15 mouse cellular contexts compared by ENCODE assay signal in genomic region chr2:68895044-68895764, GRCm38 (mm10). TPM values are rescaled to one million over a fixed set of nuclear protein-coding genes. Genes with fewer than 3 reads are reported as not detected.
DNase-seq lines count a peak whose midpoint lies in the region; ATAC-seq and TF ChIP-seq lines count a peak whose summit lies in the region.
"Had no signal": no experiment of that assay in that cellular context is flagged by ENCODE, and none has a peak within 500 bp of the region (broad histone marks: within the 10 kb centered on the region; RNA-seq: fewer than 3 reads in every experiment).

No protein-coding gene starts in this region.

- 78% methylated on average over 10 of the region's 10 CpGs for WGBS in heart, embryonic 16.5 days
- WGBS in forebrain, embryonic 15.5 days = 60% methylated on average over 10 of the region's 10 CpGs
- WGBS in midbrain, embryonic 15.5 days = 77% methylated on average over 10 of the region's 10 CpGs

- ATAC-seq in heart, embryonic 16.5 days (replicated peaks; ENCODE audit: extremely low read depth, insufficient read depth, low FRiP score) = no peak
- 0 out of 2 replicates have a peak, but pooled peaks have one; percentile 33 for ATAC-seq in forebrain, embryonic 15.5 days (replicated peaks)
- ATAC-seq in midbrain, embryonic 15.5 days (replicated peaks) = peak; percentile 43
- ATAC-seq: intestine, embryonic 16.5 days had no signal

- H3K27ac ChIP-seq in heart, embryonic 16.5 days (ENCODE audit: low read length) = peak overlapping the region; percentile 71
- H3K27ac ChIP-seq in layer of hippocampus, adult 2 months = peak overlapping the region; percentile 70
- no peak overlapping the region for H3K27ac ChIP-seq in forebrain, embryonic 15.5 days (replicated peaks)
- no peak overlapping the region for H3K27ac ChIP-seq in midbrain, embryonic 15.5 days
- H3K27ac ChIP-seq: limb, embryonic 13.5 days; liver, embryonic 15.5 days; stomach, postnatal 0 days had no signal

- H3K4me3 ChIP-seq in heart, embryonic 16.5 days (ENCODE audit: low read length) = no peak overlapping the region
- no peak overlapping the region for H3K4me3 ChIP-seq in layer of hippocampus, adult 2 months
- no peak overlapping the region for H3K4me3 ChIP-seq in forebrain, embryonic 15.5 days
- H3K4me3 ChIP-seq in midbrain, embryonic 15.5 days = no peak overlapping the region
- H3K4me3 ChIP-seq: limb, embryonic 13.5 days; liver, embryonic 15.5 days had no signal

- no peak for DNase-seq in heart, postnatal 25 days (ENCODE audit: low spot score)
- no peak for DNase-seq in layer of hippocampus, adult 2 months (ENCODE audit: low spot score in 2 of 2)
- no peak for DNase-seq in layer of hippocampus, adult 9-11 months
- DNase-seq in lung, postnatal 36 days = no peak
- DNase-seq: adrenal gland, adult 2 months; gastrocnemius, postnatal 14 days; lung, postnatal 4 days; thymus, postnatal 25 days had no signal

- TF ChIP-seq CTCF in layer of hippocampus, adult 2 months (conservative IDR thresholded peaks at IDR 0.05) = no peak

- no peaks in the 10 kb centered on the region for H3K27me3 ChIP-seq in heart, embryonic 16.5 days (ENCODE audit: control insufficient read depth, insufficient read depth, low read length)
- no peaks in the 10 kb centered on the region for H3K27me3 ChIP-seq in forebrain, embryonic 15.5 days
- H3K27me3 ChIP-seq in midbrain, embryonic 15.5 days (replicated peaks) = no peaks in the 10 kb centered on the region
- H3K27me3 ChIP-seq: limb, embryonic 13.5 days; liver, embryonic 15.5 days had no signal

- no peaks in the 10 kb centered on the region for H3K36me3 ChIP-seq in heart, embryonic 16.5 days (ENCODE audit: control insufficient read depth, insufficient read depth)
- no peaks in the 10 kb centered on the region for H3K36me3 ChIP-seq in forebrain, embryonic 15.5 days
- H3K36me3 ChIP-seq in midbrain, embryonic 15.5 days (replicated peaks) = no peaks in the 10 kb centered on the region
- H3K36me3 ChIP-seq: limb, embryonic 13.5 days; liver, embryonic 15.5 days had no signal

- peak overlapping the region; percentile 38; the same call in 1 of the 2 replicates for H3K4me2 ChIP-seq in heart, embryonic 16.5 days (ENCODE audit: low read depth, low read length)
- no peak overlapping the region for H3K4me2 ChIP-seq in forebrain, embryonic 15.5 days (replicated peaks)
- H3K4me2 ChIP-seq in midbrain, embryonic 15.5 days = no peak overlapping the region
- H3K4me2 ChIP-seq: limb, embryonic 13.5 days; liver, embryonic 15.5 days had no signal

- H3K9me3 ChIP-seq in heart, embryonic 16.5 days (replicated peaks; ENCODE audit: control insufficient read depth, low read length) = no peaks in the 10 kb centered on the region
- no peaks in the 10 kb centered on the region for H3K9me3 ChIP-seq in forebrain, embryonic 15.5 days
- H3K9me3 ChIP-seq in midbrain, embryonic 15.5 days = no peaks in the 10 kb centered on the region
- H3K9me3 ChIP-seq: limb, embryonic 13.5 days; liver, embryonic 15.5 days had no signal

- intact Hi-C loops in heart, postnatal 25 days (cut with DNase I) = no loop called here

- H3K4me1 ChIP-seq in heart, embryonic 16.5 days (ENCODE audit: control insufficient read depth, insufficient read depth, low read length) = peaks cover 26% of the 10 kb centered on the region
- H3K4me1 ChIP-seq in forebrain, embryonic 15.5 days = peaks cover 21% of the 10 kb centered on the region
- no peaks in the 10 kb centered on the region; the same call in 1 of the 2 replicates for H3K4me1 ChIP-seq in midbrain, embryonic 15.5 days

- no peak overlapping the region for H3K9ac ChIP-seq in heart, embryonic 16.5 days (ENCODE audit: low read length)
- H3K9ac ChIP-seq in forebrain, embryonic 15.5 days (replicated peaks) = no peak overlapping the region
- no peak overlapping the region for H3K9ac ChIP-seq in midbrain, embryonic 15.5 days
- H3K9ac ChIP-seq: limb, embryonic 13.5 days; liver, embryonic 15.5 days had no signal

RNA-seq across cellular contexts. Expression of gene Cers6, which starts 34.0 kb away (rescaled TPM):
- polyA plus RNA-seq in heart, embryonic 16.5 days (2015; fragmentation: Nextera tagmentation; extraction: Ambion mirVana) = 22.3 and 22.8 TPM in 2 replicates
- total RNA-seq in heart, postnatal 25 days (2021) = 1 to 10 TPM; 8.8 to 9.6 TPM
- total RNA-seq in layer of hippocampus, adult 2 months (2021) = 10 to 100 TPM; 92.2 to 97.2 TPM
- 55.0 and 60.0 TPM in 2 replicates for polyA plus RNA-seq in forebrain, embryonic 15.5 days (2015; fragmentation: Nextera tagmentation; extraction: Ambion mirVana)
- 62.4 and 70.7 TPM in 2 replicates for polyA plus RNA-seq in midbrain, embryonic 15.5 days (2015; fragmentation: Nextera tagmentation; extraction: Ambion mirVana)

Comparison
In these comparisons a context has a peak if more than half of its experiments do, and no peak if none do; other contexts are left out.
1. H3K27ac ChIP-seq: peak in heart, embryonic 16.5 days (single experiment) and layer of hippocampus, adult 2 months (single experiment); none in forebrain, embryonic 15.5 days (single experiment) and midbrain, embryonic 15.5 days (single experiment).